Mouse (Mus musculus) hindbrain, embryonic 16.5 days (tissue): Measurements from ENCODE around the gene Taar4. TPM values are rescaled to one million over a fixed set of nuclear protein-coding genes. Genes with fewer than 3 reads are reported as not detected.
A peak's percentile ranks its signal among the peaks of the same experiment; 100 is the strongest.

Experiments
- ATAC-seq: fragments of 200-750 bp; cut with Nextera tagmentation; 2 replicates; pipeline ENCODE4 v1.8.0; 2017; ENCODE audit warnings: moderate TSS enrichment, moderate library complexity
- H3K27ac ChIP-seq: fragments of 300-500 bp; sonication (generic); 2 replicates; pipeline ENCODE4 v1.5.1; 2014; ENCODE audit warnings: low read depth, mild to moderate bottlenecking, control low read depth, low read length, moderate library complexity
- H3K27me3 ChIP-seq: fragments of 300-500 bp; sonication (generic); replicated peaks from 2 replicates; pipeline ENCODE4 v1.6.1; 2014; ENCODE audit warnings: low read length; ENCODE audit not compliant: control insufficient read depth, insufficient read depth
- H3K36me3 ChIP-seq: fragments of 300-500 bp; sonication (generic); 2 replicates; pipeline ENCODE4 v1.6.1; 2014; ENCODE audit warnings: mild to moderate bottlenecking, low read length, moderate library complexity, mixed read lengths; ENCODE audit not compliant: control insufficient read depth, insufficient read depth
- H3K4me1 ChIP-seq: fragments of 300-500 bp; sonication (generic); 2 replicates; pipeline ENCODE4 v1.6.1; 2014; ENCODE audit warnings: low read depth, low read length; ENCODE audit not compliant: control insufficient read depth, insufficient read depth
- H3K4me2 ChIP-seq: fragments of 300-500 bp; sonication (generic); 2 replicates; pipeline ENCODE4 v1.6.1; 2014; ENCODE audit warnings: mild to moderate bottlenecking, low read length, control low read depth, moderate library complexity
- H3K4me3 ChIP-seq: fragments of 300-500 bp; sonication (generic); 2 replicates; pipeline ENCODE4 v1.5.1; 2014; ENCODE audit warnings: mild to moderate bottlenecking, low read length, control low read depth, moderate library complexity
- H3K9ac ChIP-seq: fragments of 300-500 bp; sonication (generic); 2 replicates; pipeline ENCODE4 v1.6.1; 2014; ENCODE audit warnings: low read depth, mild to moderate bottlenecking, control low read depth, low read length, moderate library complexity
- H3K9me3 ChIP-seq: fragments of 300-500 bp; sonication (generic); 2 replicates; pipeline ENCODE4 v1.6.1; 2014; ENCODE audit warnings: mild to moderate bottlenecking, low read length, moderate library complexity; ENCODE audit not compliant: control insufficient read depth
- WGBS: fragments of 180-500 bp; shearing (Covaris S2); extraction: QIAGEN DNeasy Blood & Tissue Kit; methylation state at CpG from one replicate; pipeline ENCODE4 v1.1.7; 2014; 5-methylcytosine and 5-hydroxymethylcytosine counted together
- polyA plus RNA-seq: library from polyadenylated mRNA; unstranded; fragments of >200 nt; fragmentation: Nextera tagmentation; extraction: Ambion mirVana; gene quantifications from 2 replicates; pipeline ENCODE4 v1.2.1, GENCODE M21; 2015

Taar4 gene
- polyA plus RNA-seq, 1 experiment from 2014 or later: not detected

DNA sequence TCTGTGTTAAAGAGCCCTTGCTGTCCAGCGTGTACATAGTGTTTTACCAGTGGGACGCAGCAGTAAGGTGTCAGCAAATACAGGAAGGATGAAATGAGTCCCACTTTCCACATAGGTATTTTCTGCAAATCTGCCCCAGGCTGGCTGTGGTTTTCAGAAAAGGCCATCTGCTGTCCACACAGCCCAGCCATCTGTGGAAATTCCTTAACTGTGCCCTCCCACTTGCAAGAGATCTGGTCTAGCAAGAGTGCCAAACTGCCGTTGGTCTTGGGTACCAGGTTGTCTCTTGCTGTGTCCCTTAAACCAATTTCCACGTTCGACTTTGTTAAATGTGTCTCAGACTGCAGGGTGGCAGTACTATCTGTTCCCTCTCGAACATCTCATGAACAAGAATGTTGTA lies 8.6 kb upstream of the Taar4 start:
- no peaks in the 10 kb centered on the region for H3K4me1 ChIP-seq
- H3K27me3 ChIP-seq: no peaks in the 10 kb centered on the region
- no peak overlapping the region for H3K4me2 ChIP-seq
- 83% methylated on average over 6 of the region's 6 CpGs for WGBS
- no peaks in the 10 kb centered on the region for H3K9me3 ChIP-seq
- H3K36me3 ChIP-seq: no peaks in the 10 kb centered on the region
- H3K27ac ChIP-seq: no peak overlapping the region
- no peak overlapping the region for H3K9ac ChIP-seq
- H3K4me3 ChIP-seq: no peak overlapping the region
- ATAC-seq: no peak

DNA sequence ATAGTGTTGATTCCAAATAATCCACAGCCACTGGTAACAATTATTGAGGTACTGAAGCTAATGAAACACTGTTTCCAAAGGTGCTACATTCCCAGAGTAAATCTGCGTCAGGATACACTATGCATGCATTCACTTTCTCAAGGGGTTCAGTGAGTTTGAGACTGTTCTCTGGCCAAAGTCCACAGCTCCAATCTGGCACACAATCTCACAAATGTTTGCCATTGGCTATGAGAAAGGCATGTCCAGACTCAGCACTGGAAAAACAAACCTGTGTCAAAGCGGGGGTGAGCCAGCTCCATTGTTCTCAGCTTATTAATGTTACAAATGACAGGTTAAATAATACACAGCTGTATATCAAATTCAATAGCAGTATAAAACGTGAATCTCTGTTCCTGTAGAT lies 1.2 kb upstream of the Taar4 start:
- WGBS: 70% methylated on average over 3 of the region's 3 CpGs
- H3K27ac ChIP-seq: no peak overlapping the region
- H3K36me3 ChIP-seq: no peaks in the 10 kb centered on the region
- no peak overlapping the region for H3K4me2 ChIP-seq
- no peaks in the 10 kb centered on the region for H3K4me1 ChIP-seq
- no peak overlapping the region for H3K9ac ChIP-seq
- H3K27me3 ChIP-seq: no peaks in the 10 kb centered on the region
- H3K4me3 ChIP-seq: no peak overlapping the region
- no peak for ATAC-seq
- no peaks in the 10 kb centered on the region for H3K9me3 ChIP-seq

DNA sequence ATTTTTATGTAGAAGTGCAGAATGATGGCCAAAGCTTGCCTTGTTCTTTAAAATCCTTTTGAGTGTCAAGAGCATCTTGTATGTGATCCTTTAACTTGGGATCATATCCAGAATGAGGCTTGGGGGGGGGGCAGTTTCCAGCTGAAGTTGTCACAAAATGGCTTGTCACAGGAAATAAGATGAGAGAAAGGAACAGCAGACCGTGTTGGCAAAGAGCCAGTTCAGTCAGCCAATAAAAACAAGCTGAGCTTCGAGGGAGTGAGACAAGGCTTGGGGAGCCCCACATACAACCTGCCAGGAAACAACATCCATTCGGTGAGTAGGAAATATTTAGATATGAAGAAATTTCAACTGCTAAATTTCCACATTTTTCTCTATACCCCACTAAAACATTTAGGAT lies 3.1 kb downstream of the Taar4 start:
- ATAC-seq: no peak
- 38% methylated on average over 3 of the region's 3 CpGs for WGBS
- H3K4me2 ChIP-seq: no peak overlapping the region
- H3K9me3 ChIP-seq: no peaks in the 10 kb centered on the region
- H3K9ac ChIP-seq: no peak overlapping the region
- H3K27ac ChIP-seq: no peak overlapping the region
- no peaks in the 10 kb centered on the region for H3K36me3 ChIP-seq
- H3K4me3 ChIP-seq: no peak overlapping the region
- H3K4me1 ChIP-seq: no peaks in the 10 kb centered on the region
- no peaks in the 10 kb centered on the region for H3K27me3 ChIP-seq

DNA sequence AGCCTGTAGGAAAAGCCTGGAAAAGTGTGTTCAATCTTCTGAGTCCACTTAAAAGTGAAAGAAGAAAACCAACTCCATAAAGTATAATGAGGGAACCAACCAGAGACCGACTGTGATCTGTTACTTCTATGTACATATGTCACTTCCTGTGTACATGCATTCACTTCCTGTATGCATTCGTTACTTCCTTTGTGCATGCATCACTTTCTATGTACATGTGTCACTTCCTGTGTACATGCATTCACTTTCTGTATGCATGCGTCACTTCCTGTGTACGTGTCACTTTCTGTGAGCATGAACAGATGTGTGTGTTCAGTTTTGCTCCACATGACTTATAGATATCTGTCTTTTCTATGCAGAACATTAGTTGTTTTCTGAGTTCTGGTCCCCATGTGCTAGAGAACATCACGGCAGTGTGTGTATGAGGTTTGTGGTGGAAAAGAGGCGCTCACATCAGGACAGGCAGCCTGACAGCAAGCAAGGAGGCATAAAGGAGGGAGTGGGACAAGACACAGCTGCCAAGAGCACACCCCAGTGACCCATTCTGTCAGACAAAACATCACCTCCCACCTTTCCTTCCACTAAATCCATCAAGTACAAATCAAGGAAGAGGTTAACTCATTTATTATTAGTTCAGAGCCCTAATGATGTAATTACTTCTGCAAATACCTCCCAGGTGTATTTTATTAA lies 4.8 kb downstream of the Taar4 start:
- Histone ChIP-seq H3K4me3 (no peak overlapping the region), H3K9me3 (no peaks in the 10 kb centered on the region), H3K4me1 (no peaks in the 10 kb centered on the region), H3K9ac (no peak overlapping the region), H3K4me2 (no peak overlapping the region), H3K36me3 (no peaks in the 10 kb centered on the region), H3K27me3 (no peaks in the 10 kb centered on the region), H3K27ac (no peak overlapping the region)
- 91% methylated on average over 6 of the region's 6 CpGs for WGBS
- no peak for ATAC-seq

DNA sequence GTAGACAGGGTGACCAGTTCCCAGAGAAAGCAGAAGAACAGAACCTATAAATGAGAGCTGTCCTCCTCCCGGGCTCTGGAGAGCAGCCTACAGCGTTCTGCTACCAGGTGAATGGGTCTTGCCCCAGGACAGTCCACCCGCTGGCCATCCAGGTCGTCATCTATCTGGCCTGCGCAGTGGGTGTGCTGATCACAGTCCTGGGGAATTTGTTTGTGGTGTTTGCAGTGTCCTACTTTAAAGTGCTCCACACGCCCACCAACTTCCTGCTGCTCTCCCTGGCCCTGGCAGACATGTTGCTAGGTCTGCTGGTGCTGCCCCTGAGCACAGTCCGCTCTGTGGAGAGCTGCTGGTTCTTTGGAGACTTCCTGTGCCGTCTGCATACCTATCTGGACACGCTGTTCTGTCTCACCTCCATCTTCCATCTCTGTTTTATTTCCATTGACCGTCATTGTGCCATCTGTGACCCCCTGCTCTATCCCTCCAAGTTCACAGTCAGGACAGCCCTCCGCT lies 10.4 kb downstream of the Taar4 start, which contains the start of gene Taar5:
Gene Taar5, plus strand, starts transcription at position 51 of the 510 bp plus-strand sequence.
- Histone ChIP-seq H3K27me3 (no peaks in the 10 kb centered on the region), H3K4me3 (no peak within 1 kb of the TSS), H3K36me3 (no peaks in the 10 kb centered on the region), H3K4me2 (no peak within 1 kb of the TSS), H3K9me3 (no peaks in the 10 kb centered on the region), H3K27ac (no peak within 1 kb of the TSS), H3K4me1 (no peaks in the 10 kb centered on the region), H3K9ac (no peak within 1 kb of the TSS)
- ATAC-seq: no peak
- WGBS: 90% methylated on average over 11 of the region's 11 CpGs

DNA sequence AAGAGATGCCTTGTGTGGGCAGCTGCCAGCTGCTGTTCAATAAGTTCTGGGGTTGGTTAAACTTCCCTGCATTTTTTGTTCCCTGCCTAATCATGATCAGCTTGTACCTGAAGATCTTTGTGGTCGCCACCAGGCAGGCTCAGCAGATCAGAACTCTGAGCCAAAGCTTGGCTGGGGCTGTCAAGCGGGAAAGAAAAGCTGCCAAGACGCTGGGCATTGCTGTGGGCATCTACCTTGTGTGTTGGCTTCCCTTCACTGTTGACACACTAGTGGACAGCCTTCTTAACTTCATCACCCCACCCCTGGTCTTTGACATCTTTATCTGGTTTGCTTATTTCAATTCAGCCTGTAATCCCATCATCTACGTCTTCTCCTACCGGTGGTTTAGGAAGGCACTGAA lies 11.0 kb downstream of the Taar4 start:
- 90% methylated on average over 5 of the region's 5 CpGs for WGBS
- ATAC-seq: no peak

DNA sequence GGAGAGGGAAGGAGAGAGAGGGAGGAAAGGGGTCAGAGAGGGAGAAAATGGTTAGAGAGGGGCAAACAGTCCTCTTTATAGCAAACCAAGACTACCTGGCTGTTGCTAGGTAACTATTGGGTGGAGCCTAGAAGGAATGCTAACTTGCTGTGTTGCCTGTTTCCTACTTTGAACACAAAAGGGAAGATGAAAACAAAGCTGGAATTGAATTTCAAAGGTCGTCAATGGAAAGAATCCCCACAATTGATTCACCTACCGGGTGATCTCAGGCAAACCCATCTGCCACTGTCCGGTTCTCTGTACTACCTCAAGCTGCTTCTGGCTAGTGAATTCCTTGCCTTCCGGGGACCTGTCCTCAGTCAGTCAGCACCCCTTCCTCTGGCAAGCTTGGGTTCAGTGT lies 17.7 kb downstream of the Taar4 start:
- WGBS: 43% methylated on average over 4 of the region's 4 CpGs

More for the DNA sequence above, 11.0 kb downstream of the Taar4 start:
- no peak overlapping the region for H3K27ac ChIP-seq
- no peak overlapping the region for H3K4me3 ChIP-seq
- H3K27me3 ChIP-seq: no peaks in the 10 kb centered on the region
- no peak overlapping the region for H3K9ac ChIP-seq
- no peaks in the 10 kb centered on the region for H3K4me1 ChIP-seq
- H3K36me3 ChIP-seq: no peaks in the 10 kb centered on the region
- H3K9me3 ChIP-seq: no peaks in the 10 kb centered on the region
- H3K4me2 ChIP-seq: no peak overlapping the region

DNA sequence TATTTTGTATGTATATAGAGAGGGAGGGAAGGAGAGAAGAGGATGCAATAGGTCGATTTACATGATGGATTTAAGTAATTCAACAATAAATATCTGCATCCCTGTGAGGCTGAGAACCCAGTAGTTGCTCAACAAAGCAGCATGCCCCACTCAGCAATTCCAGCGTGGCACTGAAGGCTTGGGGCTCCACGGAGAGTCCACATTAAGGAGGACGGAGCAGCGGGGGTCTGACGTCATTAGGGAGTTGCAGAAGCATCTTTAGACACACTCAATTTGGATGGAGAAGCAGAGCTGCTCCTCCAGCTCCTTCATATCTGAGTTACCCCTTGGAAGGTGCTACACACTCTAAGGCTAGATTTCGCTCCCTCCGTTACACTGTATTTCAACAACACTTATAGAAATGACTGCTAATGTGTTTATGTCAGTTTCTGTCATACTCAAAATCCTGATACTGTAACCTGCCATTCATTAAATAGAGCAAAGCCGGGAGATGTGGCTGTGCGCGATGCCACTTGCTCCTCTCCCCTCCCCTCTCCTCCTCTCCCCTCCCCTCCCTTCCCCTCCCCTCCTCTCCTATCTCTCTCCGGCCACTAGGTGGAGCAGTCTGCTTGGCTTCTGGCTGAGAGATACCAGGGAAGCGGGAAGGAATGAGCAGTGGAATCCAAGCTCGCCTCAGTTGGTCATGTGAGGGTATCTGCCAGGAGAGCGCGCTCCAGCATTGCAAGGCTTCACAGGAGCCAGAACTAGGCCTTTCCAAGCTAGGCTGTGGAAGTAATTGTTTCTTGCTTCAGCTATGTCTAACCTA lies 18.8 kb downstream of the Taar4 start:
- Histone ChIP-seq H3K4me3 (no peak overlapping the region), H3K4me2 (no peak overlapping the region), H3K36me3 (no peaks in the 10 kb centered on the region), H3K27me3 (no peaks in the 10 kb centered on the region), H3K9me3 (no peaks in the 10 kb centered on the region), H3K4me1 (no peaks in the 10 kb centered on the region), H3K27ac (no peak overlapping the region), H3K9ac (no peak overlapping the region)
- ATAC-seq: peak; percentile 87
- WGBS: 44% methylated on average over 16 of the region's 16 CpGs

More for the DNA sequence above, 17.7 kb downstream of the Taar4 start:
- no peak overlapping the region for H3K27ac ChIP-seq
- ATAC-seq: no peak
- H3K4me2 ChIP-seq: no peak overlapping the region
- H3K27me3 ChIP-seq: no peaks in the 10 kb centered on the region
- no peak overlapping the region for H3K9ac ChIP-seq
- H3K4me3 ChIP-seq: no peak overlapping the region
- H3K4me1 ChIP-seq: no peaks in the 10 kb centered on the region
- H3K36me3 ChIP-seq: no peaks in the 10 kb centered on the region
- H3K9me3 ChIP-seq: no peaks in the 10 kb centered on the region

DNA sequence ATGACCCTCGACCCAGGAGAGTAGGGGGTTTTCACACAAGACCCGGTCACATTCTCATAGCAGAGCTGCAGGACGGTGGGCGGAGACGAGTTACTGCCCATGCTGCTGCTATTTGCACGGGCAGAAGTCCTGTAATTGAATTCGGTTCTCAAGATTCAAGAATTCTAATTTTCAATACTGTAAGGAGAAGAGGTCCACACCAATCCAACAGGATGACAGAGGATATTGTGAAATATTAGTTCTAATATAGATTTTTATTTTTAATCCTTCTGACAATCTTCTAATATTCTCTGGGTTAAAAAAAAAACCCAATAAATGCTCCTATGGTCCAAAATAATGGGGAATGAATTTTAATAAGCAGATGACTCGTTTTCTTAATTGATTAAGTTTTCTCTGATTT lies 25.3 kb downstream of the Taar4 start, which contains the start of gene Taar6:
Gene Taar6, minus strand, starts transcription at position 101 of the 400 bp plus-strand sequence.
- Histone ChIP-seq H3K9me3 (no peaks in the 10 kb centered on the region), H3K4me1 (no peaks in the 10 kb centered on the region), H3K4me2 (no peak within 1 kb of the TSS), H3K36me3 (no peaks in the 10 kb centered on the region), H3K27ac (no peak within 1 kb of the TSS), H3K9ac (no peak within 1 kb of the TSS), H3K4me3 (no peak within 1 kb of the TSS), H3K27me3 (no peaks in the 10 kb centered on the region)
- ATAC-seq: no peak
- 69% methylated on average over 8 of the region's 8 CpGs for WGBS
